Mouse (Mus musculus): Measurements from ENCODE around the gene Gpx4. TPM values are rescaled to one million over a fixed set of nuclear protein-coding genes. Genes with fewer than 3 reads are reported as not detected.
"Not testable (repeated sequence)": the region's sequence is repeated elsewhere in the genome, so short reads cannot be mapped to it uniquely, and the experiment has no call there.

The Gpx4 gene
- polyA plus RNA-seq, 1 experiment from 2014 or later, result 670 TPM

DNA sequence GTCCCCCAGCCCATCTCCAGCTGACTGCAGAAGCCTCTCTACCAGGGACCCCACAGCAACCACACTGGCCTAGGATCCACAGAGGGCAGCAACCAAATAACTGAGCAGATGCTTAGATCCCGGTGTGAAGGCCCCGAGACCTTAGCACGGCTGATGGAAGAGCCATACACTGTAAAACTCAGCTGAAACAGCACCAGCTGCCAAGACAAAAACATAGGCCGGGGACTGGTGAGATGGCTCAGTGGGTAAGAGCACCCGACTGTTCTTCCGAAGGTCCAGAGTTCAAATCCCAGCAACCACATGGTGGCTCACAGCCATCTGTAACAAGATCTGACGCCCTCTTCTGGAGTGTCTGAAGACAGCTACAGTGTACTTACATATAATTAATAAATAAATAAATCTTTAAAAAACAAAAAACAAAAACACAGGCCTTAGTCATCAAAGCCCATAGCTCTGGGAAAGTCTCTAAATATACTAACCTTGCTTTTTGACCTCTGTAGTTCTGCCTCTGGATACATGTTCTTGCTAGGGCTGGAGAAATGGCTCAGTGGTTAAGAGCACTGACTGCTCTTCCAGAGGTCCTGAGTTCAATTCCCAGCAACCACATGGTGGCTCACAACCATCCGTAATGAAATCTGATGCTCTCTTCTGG lies 5.4 kb upstream of the Gpx4 start:
- Histone ChIP-seq H3K4me1 (peaks cover 34% of the 10 kb centered on the region), H3K36me3 (replicated peaks) (peaks cover 19% of the 10 kb centered on the region)
- not testable (repeated sequence) for H3K27me3 ChIP-seq (ENCODE audit: poor library complexity, severe bottlenecking); H3K27ac ChIP-seq; H3K4me3 ChIP-seq; DNase-seq (ENCODE audit: extremely low spot score, low spot score); H3K9me3 ChIP-seq
- 88% methylated on average over 8 of the region's 8 CpGs for WGBS

DNA sequence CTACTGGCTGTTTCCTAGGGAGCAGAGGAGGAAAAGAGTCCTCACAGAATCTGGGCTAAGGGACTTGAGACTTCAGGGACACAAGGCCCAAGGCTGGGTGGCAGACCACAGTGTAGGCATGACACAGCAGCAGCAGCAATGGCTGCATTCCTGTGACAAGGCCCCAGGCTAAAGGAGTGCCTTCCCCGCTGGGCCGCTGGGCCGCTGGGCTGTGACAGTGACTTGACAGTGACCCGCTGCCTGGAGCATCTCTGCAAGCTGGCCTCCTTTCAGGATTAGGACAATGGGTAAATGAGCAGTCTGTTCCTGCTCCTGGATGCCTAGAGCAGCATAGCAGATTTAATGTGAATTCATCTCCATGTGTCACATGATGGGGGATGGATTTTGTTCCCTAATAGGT lies 2.9 kb upstream of the Gpx4 start:
- peaks cover 12% of the 10 kb centered on the region; the same call in 1 of the 2 replicates for H3K27me3 ChIP-seq (ENCODE audit: poor library complexity, severe bottlenecking)
- no peaks in the 10 kb centered on the region for H3K9me3 ChIP-seq
- 38% methylated on average over 4 of the region's 4 CpGs for WGBS
- DNase-seq (ENCODE audit: extremely low spot score, low spot score), result no peak
- H3K36me3 ChIP-seq (replicated peaks), result no peaks in the 10 kb centered on the region
- peak overlapping the region; percentile 1; the same call in 1 of the 2 replicates for H3K4me3 ChIP-seq
- H3K4me1 ChIP-seq, result peaks cover 43% of the 10 kb centered on the region
- H3K27ac ChIP-seq, result peak overlapping the region; percentile 71

DNA sequence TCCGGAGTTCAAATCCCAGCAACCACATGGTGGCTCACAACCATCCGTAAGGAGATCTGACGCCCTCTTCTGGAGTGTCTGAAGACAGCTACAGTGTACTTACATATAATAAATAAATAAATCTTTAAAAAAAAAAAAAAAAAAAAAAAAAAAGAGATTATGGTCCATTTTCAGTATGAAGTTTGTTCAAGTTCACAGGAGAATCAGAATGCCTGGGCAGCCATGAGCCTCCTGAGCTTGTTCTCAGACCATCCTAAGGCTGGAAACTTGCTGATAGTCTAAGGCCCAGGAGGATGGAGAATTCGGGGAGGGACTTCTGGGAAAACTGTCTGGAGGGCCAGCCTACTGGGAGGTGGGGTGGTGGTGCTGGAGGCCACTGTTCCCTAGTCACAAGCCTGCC lies 1.6 kb upstream of the Gpx4 start:
- H3K27ac ChIP-seq; DNase-seq (ENCODE audit: extremely low spot score, low spot score); H3K4me3 ChIP-seq; H3K9me3 ChIP-seq; H3K36me3 ChIP-seq (replicated peaks): not testable (repeated sequence)
- Histone ChIP-seq H3K4me1 (peaks cover 48% of the 10 kb centered on the region), H3K27me3 (ENCODE audit: poor library complexity, severe bottlenecking) (peaks cover 12% of the 10 kb centered on the region; the same call in 1 of the 2 replicates)
- 94% methylated on average over 3 of the region's 4 CpGs for WGBS

DNA sequence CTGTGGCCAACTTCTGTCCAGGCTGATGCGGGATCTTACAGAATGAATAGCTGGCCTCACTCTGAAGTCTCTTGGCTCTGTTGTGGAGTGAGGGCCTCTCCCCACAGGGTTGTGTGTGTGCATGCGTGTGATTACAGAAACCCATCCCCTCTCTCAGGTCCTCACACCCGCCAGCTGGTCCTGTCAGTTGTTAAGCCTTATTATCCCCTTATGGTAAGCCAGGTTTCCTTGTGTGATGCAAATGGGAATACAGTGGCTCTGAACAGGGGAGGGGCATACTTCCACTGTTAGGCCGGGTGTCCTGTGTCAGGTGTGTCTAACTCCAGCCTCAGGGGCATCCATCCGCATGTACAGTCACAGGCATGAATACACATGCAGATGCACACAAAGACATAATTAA lies 1.2 kb upstream of the Gpx4 start:
- Histone ChIP-seq H3K4me1 (peaks cover 52% of the 10 kb centered on the region), H3K36me3 (replicated peaks) (no peaks in the 10 kb centered on the region), H3K27me3 (ENCODE audit: poor library complexity, severe bottlenecking) (peaks cover 12% of the 10 kb centered on the region; the same call in 1 of the 2 replicates), H3K4me3 (no peak overlapping the region), H3K27ac (no peak overlapping the region), H3K9me3 (no peaks in the 10 kb centered on the region)
- no peak for DNase-seq (ENCODE audit: extremely low spot score, low spot score)
- 86% methylated on average over 5 of the region's 5 CpGs for WGBS

DNA sequence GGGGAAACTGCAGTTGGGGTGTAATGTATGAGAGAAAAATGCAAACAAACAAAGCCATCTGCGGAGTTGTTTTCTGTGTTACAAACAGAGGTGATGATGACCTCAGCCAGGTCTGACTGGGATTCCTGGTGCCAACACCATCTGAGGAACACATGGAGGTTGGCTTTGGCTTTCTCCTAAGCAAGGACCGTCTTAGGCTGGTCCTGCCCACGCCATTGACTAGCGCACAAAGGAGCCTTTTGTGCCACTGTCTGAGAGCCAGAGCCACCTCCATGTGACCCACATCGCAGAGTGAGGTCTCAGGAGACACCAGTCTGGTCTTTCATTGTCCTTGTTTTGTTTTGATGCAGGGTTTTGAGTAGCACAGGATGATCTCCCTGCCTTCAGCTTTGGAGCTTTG lies 1.4 kb downstream of the Gpx4 start:
- 8% methylated on average over 5 of the region's 5 CpGs for WGBS
- Histone ChIP-seq H3K4me3 (peak overlapping the region; percentile 20; the same call in 1 of the 2 replicates), H3K27ac (peak overlapping the region; percentile 84), H3K27me3 (ENCODE audit: poor library complexity, severe bottlenecking) (peaks cover 12% of the 10 kb centered on the region; the same call in 1 of the 2 replicates), H3K36me3 (replicated peaks) (no peaks in the 10 kb centered on the region), H3K9me3 (no peaks in the 10 kb centered on the region), H3K4me1 (peaks cover 77% of the 10 kb centered on the region)
- DNase-seq (ENCODE audit: extremely low spot score, low spot score), result no peak

DNA sequence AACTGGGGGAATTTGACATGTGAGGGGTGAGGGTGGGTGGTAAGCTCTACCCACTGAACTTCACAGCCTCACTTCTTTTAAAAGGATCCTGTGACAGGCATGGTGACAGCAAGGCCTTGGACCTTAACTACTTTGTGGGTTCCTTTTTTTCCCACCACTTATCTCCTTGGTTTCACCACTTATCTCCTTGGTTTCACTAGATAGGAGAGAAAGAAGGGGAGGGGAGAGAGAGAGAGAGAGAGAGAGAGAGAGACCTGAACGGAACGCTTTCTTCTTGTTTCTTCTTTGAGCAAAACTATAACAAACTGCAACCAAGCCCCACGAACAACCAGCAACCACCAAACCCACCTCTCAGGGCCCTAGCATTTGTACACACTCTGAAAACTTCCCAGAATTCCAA lies 1.9 kb downstream of the Gpx4 start:
- WGBS, result 58% methylated on average over 3 of the region's 3 CpGs
- H3K27ac ChIP-seq, result peak overlapping the region; percentile 84
- H3K36me3 ChIP-seq (replicated peaks), result no peaks in the 10 kb centered on the region

DNA sequence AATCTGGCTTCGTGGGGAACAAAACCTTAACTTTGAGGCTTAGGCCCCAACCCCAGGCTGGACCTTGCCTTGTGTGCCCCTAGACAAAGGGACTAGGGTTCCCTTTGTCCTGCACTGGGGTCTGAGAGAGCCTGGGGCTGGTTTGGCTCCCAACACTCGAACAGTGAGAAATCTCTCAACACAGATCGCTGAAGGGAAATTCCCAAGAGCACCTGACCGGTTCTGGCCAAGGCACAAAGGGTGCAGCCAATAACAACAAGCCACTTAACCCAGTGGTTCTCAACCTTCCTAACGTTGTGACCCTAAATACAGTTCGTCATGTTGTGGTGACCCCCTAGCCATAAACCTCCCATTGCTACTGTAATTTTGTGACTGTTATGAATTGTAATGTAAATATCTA lies 3.3 kb downstream of the Gpx4 start:
- Histone ChIP-seq H3K27ac (peak overlapping the region; percentile 82), H3K36me3 (replicated peaks) (peaks cover 2% of the 10 kb centered on the region), H3K4me3 (no peak overlapping the region; the same call in 1 of the 2 replicates), H3K4me1 (peaks cover 86% of the 10 kb centered on the region), H3K27me3 (ENCODE audit: poor library complexity, severe bottlenecking) (peaks cover 12% of the 10 kb centered on the region; the same call in 1 of the 2 replicates), H3K9me3 (no peaks in the 10 kb centered on the region)
- DNase-seq (ENCODE audit: extremely low spot score, low spot score), result no peak
- WGBS, result 15% methylated on average over 6 of the region's 6 CpGs

More for the DNA sequence above, 1.9 kb downstream of the Gpx4 start:
- peak overlapping the region; percentile 6; the same call in 1 of the 2 replicates for H3K4me3 ChIP-seq
- no peak for DNase-seq (ENCODE audit: extremely low spot score, low spot score)
- H3K27me3 ChIP-seq (ENCODE audit: poor library complexity, severe bottlenecking), result peaks cover 12% of the 10 kb centered on the region; the same call in 1 of the 2 replicates
- peaks cover 77% of the 10 kb centered on the region for H3K4me1 ChIP-seq
- no peaks in the 10 kb centered on the region for H3K9me3 ChIP-seq

DNA sequence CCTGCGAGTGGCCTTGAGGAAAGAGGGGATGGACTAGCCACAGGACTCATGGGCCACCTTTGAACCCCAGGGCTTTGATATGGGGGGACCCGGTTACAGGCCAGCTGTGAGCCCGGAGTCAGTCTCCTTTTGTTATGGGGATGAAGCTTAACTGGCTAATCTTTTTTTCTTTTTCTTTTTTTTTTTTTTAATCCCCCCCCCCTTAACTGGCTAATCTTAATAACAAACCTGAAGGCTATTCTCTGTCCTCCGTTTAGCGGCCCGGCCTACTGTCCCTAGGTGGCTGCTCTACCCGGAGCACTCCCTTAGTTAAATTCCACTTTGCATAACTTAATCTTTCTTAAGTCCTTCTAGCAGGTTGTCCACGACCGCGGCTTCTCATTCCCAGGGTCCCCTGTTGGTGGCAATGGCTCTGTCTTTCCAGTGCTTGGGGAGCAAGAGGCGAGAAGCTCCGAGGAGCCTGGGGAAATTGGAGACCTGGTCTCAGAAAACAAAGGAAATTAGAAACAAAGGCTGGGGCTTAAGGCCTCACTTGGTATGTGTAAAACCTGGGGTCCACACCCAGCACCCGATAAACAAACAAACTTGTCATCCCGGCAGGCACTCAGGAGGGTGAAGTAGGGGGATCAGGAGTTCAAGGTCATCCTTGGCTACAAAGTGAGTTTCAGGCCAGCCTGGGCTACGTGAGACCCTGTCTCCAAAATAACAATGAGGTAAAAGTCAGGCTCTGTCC lies 4.1 kb downstream of the Gpx4 start:
- H3K4me1 ChIP-seq, result peaks cover 90% of the 10 kb centered on the region
- 9% methylated on average over 15 of the region's 15 CpGs for WGBS

DNA sequence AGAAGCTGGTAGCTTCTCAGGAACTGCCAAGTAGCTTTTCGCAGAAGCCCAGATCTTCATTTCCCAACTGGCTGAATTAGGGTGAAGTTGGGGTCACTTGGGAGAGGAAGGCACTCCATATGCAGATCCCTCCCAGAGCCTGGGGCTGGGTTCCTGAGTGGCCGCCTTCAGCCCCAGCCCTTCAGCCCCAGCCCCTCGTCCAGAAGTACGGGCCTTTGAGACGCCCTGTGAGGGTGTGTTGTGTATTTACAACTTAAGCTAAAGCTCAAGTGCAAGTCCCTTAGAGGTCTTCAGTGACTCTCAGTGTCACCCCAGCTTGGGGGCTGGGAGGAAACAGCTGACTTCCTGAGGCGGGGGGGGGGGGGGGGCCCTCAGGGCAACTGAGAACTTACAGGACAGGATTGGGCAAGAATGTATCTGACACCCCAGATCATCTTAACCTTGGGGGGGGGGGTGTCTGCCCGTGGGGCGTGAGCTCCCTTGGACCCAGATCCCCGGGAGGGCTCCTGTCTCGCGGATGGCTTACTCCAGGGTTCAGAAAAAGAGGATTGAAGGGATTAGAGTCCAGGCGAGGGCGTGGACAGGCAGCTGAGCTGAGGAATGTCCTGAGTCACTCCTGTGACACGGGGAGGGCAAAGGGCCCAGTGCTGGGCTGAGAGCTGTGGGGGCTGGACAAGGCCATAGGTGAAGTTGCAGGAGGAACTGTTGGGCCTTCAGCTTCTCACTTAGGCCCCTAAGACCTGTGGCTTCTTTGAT lies 4.8 kb downstream of the Gpx4 start:
- no peak for DNase-seq (ENCODE audit: extremely low spot score, low spot score)
- H3K27me3 ChIP-seq (ENCODE audit: poor library complexity, severe bottlenecking), result peaks cover 8% of the 10 kb centered on the region; the same call in 1 of the 2 replicates
- no peaks in the 10 kb centered on the region for H3K9me3 ChIP-seq
- peaks cover 89% of the 10 kb centered on the region for H3K4me1 ChIP-seq
- H3K4me3 ChIP-seq, result peak overlapping the region; percentile 13; the same call in 1 of the 2 replicates
- peaks cover 17% of the 10 kb centered on the region for H3K36me3 ChIP-seq (replicated peaks)
- 13% methylated on average over 14 of the region's 14 CpGs for WGBS
- peak overlapping the region; percentile 82 for H3K27ac ChIP-seq

More for the DNA sequence above, 4.1 kb downstream of the Gpx4 start:
- Histone ChIP-seq H3K27ac (peak overlapping the region; percentile 82), H3K4me3 (peak overlapping the region; percentile 13; the same call in 1 of the 2 replicates), H3K9me3 (no peaks in the 10 kb centered on the region), H3K27me3 (ENCODE audit: poor library complexity, severe bottlenecking) (peaks cover 12% of the 10 kb centered on the region; the same call in 1 of the 2 replicates), H3K36me3 (replicated peaks) (peaks cover 10% of the 10 kb centered on the region)
- DNase-seq (ENCODE audit: extremely low spot score, low spot score), result no peak

DNA sequence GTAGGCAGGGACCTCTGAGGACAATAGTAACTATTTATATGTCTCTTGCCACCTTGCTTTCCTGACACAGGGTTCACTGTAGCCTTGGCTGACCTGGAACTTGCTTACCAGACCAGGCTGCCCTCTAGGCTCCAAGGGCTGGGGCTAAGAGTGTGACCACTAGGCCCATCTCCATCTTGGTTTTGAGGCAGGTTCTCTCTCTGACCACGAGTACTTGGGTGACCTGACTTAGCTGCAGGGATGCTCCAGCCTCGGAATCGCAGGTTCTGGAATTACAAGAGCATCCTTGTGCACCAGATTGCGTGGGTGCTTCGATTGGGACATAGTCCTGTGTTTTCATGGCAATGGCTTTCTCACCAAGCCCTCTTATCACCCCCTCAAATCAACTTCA lies 5.4 kb downstream of the Gpx4 start:
- Histone ChIP-seq H3K27me3 (ENCODE audit: poor library complexity, severe bottlenecking) (peaks cover 3% of the 10 kb centered on the region; the same call in 1 of the 2 replicates), H3K4me1 (peaks cover 83% of the 10 kb centered on the region), H3K9me3 (no peaks in the 10 kb centered on the region), H3K27ac (peak overlapping the region; percentile 82), H3K36me3 (replicated peaks) (peaks cover 23% of the 10 kb centered on the region), H3K4me3 (peak overlapping the region; percentile 90; the same call in 1 of the 2 replicates)
- 80% methylated on average over 5 of the region's 5 CpGs for WGBS
- DNase-seq (ENCODE audit: extremely low spot score, low spot score), result no peak

DNA sequence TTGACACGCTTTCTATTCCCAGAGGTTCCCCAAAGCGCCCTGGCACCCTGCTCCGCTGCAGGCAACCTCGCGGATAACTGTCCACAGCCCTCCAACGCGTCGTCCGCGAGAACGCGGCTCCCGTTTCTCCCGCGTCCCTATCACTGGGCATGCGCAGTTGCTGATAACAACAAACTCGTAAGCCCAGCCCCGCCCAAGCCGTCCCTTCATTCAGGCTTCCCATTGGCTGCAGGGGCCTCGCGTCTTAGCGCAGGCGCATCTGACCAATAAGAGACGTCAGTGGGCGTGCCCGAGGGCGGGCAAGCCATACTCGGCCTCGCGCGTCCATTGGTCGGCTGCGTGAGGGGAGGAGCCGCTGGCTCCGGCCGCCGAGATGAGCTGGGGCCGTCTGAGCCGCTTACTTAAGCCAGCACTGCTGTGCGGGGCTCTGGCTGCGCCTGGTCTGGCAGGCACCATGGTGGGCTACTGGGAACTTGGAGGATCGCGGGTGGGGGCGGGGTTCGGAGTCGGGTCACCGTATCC lies 6.4 kb downstream of the Gpx4 start:
- under 1% methylated on average over 47 of the region's 47 CpGs for WGBS
- DNase-seq (ENCODE audit: extremely low spot score, low spot score), result peak; percentile 100
- H3K27me3 ChIP-seq (ENCODE audit: poor library complexity, severe bottlenecking), result no peaks in the 10 kb centered on the region
- peaks cover 78% of the 10 kb centered on the region for H3K4me1 ChIP-seq
- peaks cover 32% of the 10 kb centered on the region for H3K36me3 ChIP-seq (replicated peaks)
- peak overlapping the region; percentile 90 for H3K4me3 ChIP-seq
- H3K27ac ChIP-seq, result peak overlapping the region; percentile 98
- no peaks in the 10 kb centered on the region for H3K9me3 ChIP-seq
